Mouse (Mus musculus): ENCODE results near the gene Rabgap1l.
"Not testable (repeated sequence)": the region's sequence is repeated elsewhere in the genome, so short reads cannot be mapped to it uniquely, and the experiment has no call there.

Gene Rabgap1l

GRCm38 (mm10) chr1:160485028-160485427 is 308.0 kb downstream of the Rabgap1l start:
- DNase-seq (ENCODE audit: low spot score) = no peak

- no peak for DNase-seq (ENCODE audit: low spot score)
Measured at GRCm38 (mm10) chr1:160481643-160482042, 311.4 kb downstream of the Rabgap1l start.

- no peak for DNase-seq (ENCODE audit: low spot score)
Measured at GRCm38 (mm10) chr1:160467443-160467842, 325.6 kb downstream of the Rabgap1l start.

- no peak for DNase-seq (ENCODE audit: low spot score)
Measured at GRCm38 (mm10) chr1:160465186-160465585, 327.8 kb downstream of the Rabgap1l start.

- DNase-seq (ENCODE audit: low spot score) = no peak
Measured at GRCm38 (mm10) chr1:160464148-160464547, 328.9 kb downstream of the Rabgap1l start.

- DNase-seq (ENCODE audit: low spot score) = no peak
Measured at GRCm38 (mm10) chr1:160460346-160460745, 332.7 kb downstream of the Rabgap1l start.

GRCm38 (mm10) chr1:160451663-160452062 is 341.3 kb downstream of the Rabgap1l start:
- no peak for DNase-seq (ENCODE audit: low spot score)

- no peak for DNase-seq (ENCODE audit: low spot score)
Measured at GRCm38 (mm10) chr1:160448681-160449080, 344.3 kb downstream of the Rabgap1l start.

- no peak for DNase-seq (ENCODE audit: low spot score)
Measured at GRCm38 (mm10) chr1:160446823-160447222, 346.2 kb downstream of the Rabgap1l start.

- no peak for DNase-seq (ENCODE audit: low spot score)
Measured at GRCm38 (mm10) chr1:160443506-160443905, 349.5 kb downstream of the Rabgap1l start.

GRCm38 (mm10) chr1:160441679-160442078 is 351.3 kb downstream of the Rabgap1l start:
- no peak for DNase-seq (ENCODE audit: low spot score)

GRCm38 (mm10) chr1:160441161-160441560 is 351.9 kb downstream of the Rabgap1l start:
- DNase-seq (ENCODE audit: low spot score) = no peak

- no peak for DNase-seq (ENCODE audit: low spot score)
Measured at GRCm38 (mm10) chr1:160438820-160439219, 354.2 kb downstream of the Rabgap1l start.

GRCm38 (mm10) chr1:160417196-160417854 is 375.7 kb downstream of the Rabgap1l start:
- no peak for DNase-seq (ENCODE audit: low spot score)

GRCm38 (mm10) chr1:160410822-160411221 is 382.2 kb downstream of the Rabgap1l start:
- no peak for DNase-seq (ENCODE audit: low spot score)

- not testable (repeated sequence) for DNase-seq (ENCODE audit: low spot score)
Measured at GRCm38 (mm10) chr1:160409689-160410088, 383.3 kb downstream of the Rabgap1l start.

- no peak for DNase-seq (ENCODE audit: low spot score)
Measured at GRCm38 (mm10) chr1:160409123-160409522, 383.9 kb downstream of the Rabgap1l start.

GRCm38 (mm10) chr1:160408302-160408897 is 384.6 kb downstream of the Rabgap1l start:
- no peak for DNase-seq (ENCODE audit: low spot score)

- no peak for DNase-seq (ENCODE audit: low spot score)
Measured at GRCm38 (mm10) chr1:160399428-160399827, 393.6 kb downstream of the Rabgap1l start.

GRCm38 (mm10) chr1:160397037-160397436 is 396.0 kb downstream of the Rabgap1l start:
- DNase-seq (ENCODE audit: low spot score) = no peak

GRCm38 (mm10) chr1:160387446-160387845 is 405.6 kb downstream of the Rabgap1l start:
- no peak for DNase-seq (ENCODE audit: low spot score)

- DNase-seq (ENCODE audit: low spot score) = no peak
Measured at GRCm38 (mm10) chr1:160378367-160378766, 414.6 kb downstream of the Rabgap1l start.

All from testis, postnatal 14 days (tissue).